Mouse (Mus musculus) cortical plate, adult 2 months (tissue): ENCODE measurements around the gene Mvp.

Experiments used
- CTCF ChIP-seq: fragments of 200-500 bp; IDR thresholded peaks from 2 replicates; pipeline ENCODE4 v1.5.1; 2011; ENCODE audit warnings: mild to moderate bottlenecking, control low read depth, low read length; ENCODE audit not compliant: insufficient read depth; ENCODE audit errors: extremely low read depth
- POLR2A ChIP-seq: fragments of 200-500 bp; IDR thresholded peaks from 2 replicates; pipeline ENCODE4 v1.6.1; 2011; ENCODE audit warnings: mild to moderate bottlenecking, low read length, control low read depth; ENCODE audit not compliant: insufficient read depth; ENCODE audit errors: extremely low read depth

DNA sequence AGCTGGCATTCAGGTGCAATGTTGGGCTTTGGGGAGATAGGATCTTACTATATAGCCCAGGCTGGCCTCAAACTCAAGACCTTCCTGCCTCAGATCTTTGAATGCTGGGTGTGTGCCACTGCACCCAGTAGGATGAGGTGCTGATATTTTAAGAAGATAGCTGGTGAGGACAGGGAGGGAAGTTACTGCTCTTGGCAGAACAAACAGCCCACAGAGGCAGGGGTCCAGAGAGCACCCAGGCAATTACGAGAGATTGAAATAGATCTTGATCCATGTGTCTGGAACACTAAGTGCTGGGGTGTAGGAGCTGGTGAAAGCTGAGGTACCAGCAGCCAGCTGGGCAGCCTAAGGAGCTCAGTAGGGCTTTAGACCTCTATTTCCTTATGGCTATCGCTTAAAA is 32.8 kb downstream of the Mvp start:
- TF ChIP-seq POLR2A, result no peak
- TF ChIP-seq CTCF, result no peak
